Mouse (Mus musculus) olfactory bulb, adult 2 months (tissue): Measurements from ENCODE around the gene Dlec1.

Experiments used
- CTCF ChIP-seq: fragments of 200-500 bp; IDR thresholded peaks from 2 replicates; pipeline ENCODE4 v1.5.1; 2012; ENCODE audit warnings: low read depth, mild to moderate bottlenecking, low read length, moderate library complexity; ENCODE audit not compliant: insufficient read depth
- POLR2A ChIP-seq: fragments of 200-500 bp; IDR thresholded peaks from 2 replicates; pipeline ENCODE4 v1.6.1; 2012; ENCODE audit warnings: mild to moderate bottlenecking, low read depth, low read length, moderate library complexity; ENCODE audit not compliant: insufficient read depth

DNA sequence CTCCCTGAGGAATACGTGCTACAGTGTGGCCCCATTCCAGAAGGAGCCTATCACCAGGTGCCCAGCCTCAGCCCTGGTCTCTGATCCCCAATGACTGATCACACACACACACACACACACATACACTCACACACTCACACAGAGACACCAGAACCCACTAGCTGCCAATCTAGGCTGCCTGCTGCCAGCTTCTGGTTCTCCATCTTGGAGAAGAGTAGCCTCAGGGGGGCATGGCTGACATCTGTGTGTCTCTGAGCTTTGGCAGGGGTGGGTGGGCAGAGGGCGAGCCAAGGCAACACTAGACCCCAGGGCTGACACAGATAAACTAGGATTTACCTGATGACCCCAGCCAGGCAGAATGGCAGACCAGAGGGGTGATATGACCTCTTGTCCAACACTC, 36.6 kb downstream of the Dlec1 start:
- TF ChIP-seq POLR2A (no peak), CTCF (no peak)
